In the genomic region with DNA sequence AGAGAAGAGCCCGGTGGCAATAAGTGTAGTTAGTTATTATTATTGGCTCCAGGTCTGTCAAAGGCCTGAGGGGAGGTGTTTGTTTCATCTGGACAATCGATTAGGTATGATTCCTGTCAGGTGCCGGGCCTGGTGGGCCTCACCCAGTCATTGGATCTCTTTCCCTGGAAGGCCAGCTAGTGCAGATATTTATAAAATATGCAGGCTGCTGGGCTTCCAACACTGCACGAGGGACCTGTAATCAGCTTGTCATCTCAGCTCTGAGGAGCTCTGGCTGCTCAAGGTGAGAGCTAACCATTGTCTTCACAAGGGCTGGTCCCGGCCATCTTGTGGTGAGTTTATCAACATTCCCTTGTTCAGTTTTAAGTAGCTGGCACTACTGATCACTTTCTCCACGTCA, we compare ENCODE assay signal across 8 mouse cellular contexts. TPM values are rescaled to one million over a fixed set of nuclear protein-coding genes. Genes with fewer than 3 reads are reported as not detected.
A peak's percentile ranks its signal among the peaks of the same experiment; 100 is the strongest.
DNase-seq lines count a peak whose midpoint lies in the region; ATAC-seq lines count a peak whose summit lies in the region.

No protein-coding gene starts in this region.

- no peaks in the 10 kb centered on the region for H3K4me1 ChIP-seq in heart, embryonic 11.5 days (ENCODE audit: control insufficient read depth, insufficient read depth, low read length)
- H3K4me1 ChIP-seq in hindbrain, embryonic 13.5 days (replicated peaks): peaks cover 51% of the 10 kb centered on the region
- peaks cover 46% of the 10 kb centered on the region for H3K4me1 ChIP-seq in midbrain, embryonic 15.5 days

- no peaks in the 10 kb centered on the region for H3K27me3 ChIP-seq in heart, embryonic 11.5 days (ENCODE audit: control insufficient read depth, insufficient read depth, low read length)
- H3K27me3 ChIP-seq in hindbrain, embryonic 13.5 days: peaks cover 29% of the 10 kb centered on the region
- H3K27me3 ChIP-seq in midbrain, embryonic 15.5 days (replicated peaks): peaks cover 23% of the 10 kb centered on the region

- ATAC-seq in heart, embryonic 11.5 days (replicated peaks; ENCODE audit: insufficient number of reproducible peaks, low FRiP score, low TSS enrichment): no peak
- ATAC-seq in hindbrain, embryonic 13.5 days (ENCODE audit: low FRiP score): no peak
- no peak for ATAC-seq in midbrain, embryonic 15.5 days (replicated peaks)

- 26% methylated on average over 6 of the region's 6 CpGs for WGBS in heart, embryonic 11.5 days (ENCODE audit: insufficient replicate concordance)
- 29% methylated on average over 6 of the region's 6 CpGs for WGBS in hindbrain, embryonic 13.5 days
- WGBS in midbrain, embryonic 15.5 days: 26% methylated on average over 6 of the region's 6 CpGs

- H3K27ac ChIP-seq in heart, embryonic 11.5 days (ENCODE audit: low read depth, low read length): no peak overlapping the region
- H3K27ac ChIP-seq in hindbrain, embryonic 13.5 days: peak overlapping the region; percentile 88; the same call in 1 of the 2 replicates
- H3K27ac ChIP-seq in midbrain, embryonic 15.5 days: no peak overlapping the region

- H3K36me3 ChIP-seq in heart, embryonic 11.5 days (ENCODE audit: control insufficient read depth, insufficient read depth, low read length): no peaks in the 10 kb centered on the region
- H3K36me3 ChIP-seq in hindbrain, embryonic 13.5 days: no peaks in the 10 kb centered on the region
- no peaks in the 10 kb centered on the region for H3K36me3 ChIP-seq in midbrain, embryonic 15.5 days (replicated peaks)

- peak overlapping the region; percentile 98 for H3K4me2 ChIP-seq in heart, embryonic 11.5 days
- H3K4me2 ChIP-seq in hindbrain, embryonic 13.5 days: peak overlapping the region; percentile 94
- peak overlapping the region; percentile 90 for H3K4me2 ChIP-seq in midbrain, embryonic 15.5 days

- H3K9me3 ChIP-seq in heart, embryonic 11.5 days (replicated peaks; ENCODE audit: control insufficient read depth, low read length): no peaks in the 10 kb centered on the region
- no peaks in the 10 kb centered on the region for H3K9me3 ChIP-seq in hindbrain, embryonic 13.5 days
- H3K9me3 ChIP-seq in midbrain, embryonic 15.5 days: no peaks in the 10 kb centered on the region

- peak overlapping the region; percentile 81 for H3K9ac ChIP-seq in heart, embryonic 11.5 days (ENCODE audit: low read depth, low read length)
- no peak overlapping the region for H3K9ac ChIP-seq in hindbrain, embryonic 13.5 days
- H3K9ac ChIP-seq in midbrain, embryonic 15.5 days: no peak overlapping the region

- intact Hi-C loops in heart, postnatal 25 days (cut with DNase I): no loop called here

- DNase-seq in heart, postnatal 25 days (ENCODE audit: low spot score): no peak
- peak; percentile 57 for DNase-seq in ZHBTc4 (ENCODE audit: low read depth, low spot score)
- DNase-seq in layer of hippocampus, adult 8-10 months (ENCODE audit: low spot score in 2 of 2): no peak
- DNase-seq in urinary bladder, postnatal 14 days (ENCODE audit: low spot score): no peak
- no peak for DNase-seq in cerebellum, adult 9-11 months

- peak overlapping the region; percentile 66 for H3K4me3 ChIP-seq in heart, embryonic 11.5 days (ENCODE audit: low read depth, low read length)
- peak overlapping the region; percentile 61 for H3K4me3 ChIP-seq in hindbrain, embryonic 13.5 days
- H3K4me3 ChIP-seq in midbrain, embryonic 15.5 days: peak overlapping the region; percentile 51; the same call in 1 of the 2 replicates

RNA-seq across cellular contexts. Expression of a gene that starts 0.7 kb away (rescaled TPM):
- 27.1 and 31.5 TPM in 2 replicates for polyA plus RNA-seq in heart, embryonic 11.5 days (2014; fragmentation: Nextera tagmentation; extraction: Ambion mirVana)
- total RNA-seq in heart, postnatal 25 days (2021): 1 to 10 TPM; 5.3 to 7.6 TPM
- 26.4 TPM in 2 replicates for polyA plus RNA-seq in hindbrain, embryonic 13.5 days (2015; fragmentation: Nextera tagmentation; extraction: Ambion mirVana)
- 11.4 and 11.5 TPM in 2 replicates for polyA plus RNA-seq in midbrain, embryonic 15.5 days (2015; fragmentation: Nextera tagmentation; extraction: Ambion mirVana)
- total RNA-seq in layer of hippocampus, adult 8-10 months (2022): 1 to 10 TPM; 1.8 to 9.1 (median 5.3) TPM
